Mouse (Mus musculus) ES-E14 (cell line): ENCODE results near the gene Col4a2.

Experiments used
- CHD2 ChIP-seq: IDR thresholded peaks from 2 replicates; pipeline ENCODE4 v1.6.1; 2014; ENCODE audit warnings: mild to moderate bottlenecking, low read depth, low read length, inconsistent platforms
- HCFC1 ChIP-seq: IDR thresholded peaks from 2 replicates; pipeline ENCODE4 v1.6.1; 2012; ENCODE audit warnings: low read length, inconsistent platforms, borderline replicate concordance; ENCODE audit not compliant: insufficient read depth
- MAFK ChIP-seq: IDR thresholded peaks from 2 replicates; pipeline ENCODE4 v1.6.1; 2014; ENCODE audit warnings: mild to moderate bottlenecking, low read depth, low read length, inconsistent platforms; ENCODE audit not compliant: insufficient read depth
- ZC3H11A ChIP-seq: IDR thresholded peaks from 2 replicates; pipeline ENCODE4 v1.6.1; 2012; ENCODE audit warnings: low read depth, mild to moderate bottlenecking, inconsistent platforms, low read length, borderline replicate concordance

DNA sequence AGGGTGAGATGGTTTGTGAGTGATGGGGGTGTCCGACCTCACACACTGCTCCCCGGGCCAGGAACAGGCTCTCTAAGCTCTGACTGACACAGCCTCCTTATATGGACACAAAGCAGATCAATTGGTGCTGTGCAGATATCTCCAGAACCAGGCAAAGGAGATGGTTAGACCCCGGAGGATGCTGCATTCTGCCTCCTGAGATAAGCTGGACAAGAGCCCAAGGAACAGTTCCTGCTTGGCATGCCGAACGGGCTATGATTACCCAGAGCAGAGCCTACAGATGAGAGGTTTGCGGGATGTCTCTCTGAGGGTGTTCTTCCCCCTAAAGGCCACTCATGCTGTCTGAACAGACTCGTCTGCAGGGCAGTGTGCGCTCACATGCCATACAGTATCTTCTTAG lies 44.2 kb downstream of the Col4a2 start:
- no peak for TF ChIP-seq HCFC1
- TF ChIP-seq CHD2 = no peak
- TF ChIP-seq ZC3H11A = no peak
- TF ChIP-seq MAFK = no peak
